Mouse (Mus musculus): ENCODE data around the gene Sub1. TPM values are rescaled to one million over a fixed set of nuclear protein-coding genes. Genes with fewer than 3 reads are reported as not detected.

Sub1 gene
- 614 and 655 TPM in 2 replicates for polyA plus RNA-seq (2015; fragmentation: Nextera tagmentation; extraction: Ambion mirVana)

GRCm38 (mm10) chr15:11996883-11997282 lies at the start of gene Sub1:
TSS of gene Sub1 (minus strand) at chr15:11996983.
- peak within 1 kb of the TSS; percentile 59 for H3K4me2 ChIP-seq (replicated peaks)
- H3K4me3 ChIP-seq (replicated peaks) = peak within 1 kb of the TSS; percentile 100
- H3K27ac ChIP-seq (replicated peaks) = peak within 1 kb of the TSS; percentile 89
- no peaks in the 10 kb centered on the region for H3K9me3 ChIP-seq (replicated peaks)
- no peaks in the 10 kb centered on the region for H3K27me3 ChIP-seq
- peaks cover 24% of the 10 kb centered on the region for H3K4me1 ChIP-seq
- H3K36me3 ChIP-seq = peaks cover 7% of the 10 kb centered on the region; the same call in 1 of the 2 replicates
- 92% methylated on average over 7 of the region's 7 CpGs for WGBS
- H3K9ac ChIP-seq = peak within 1 kb of the TSS; percentile 98
- ATAC-seq (ENCODE audit: insufficient number of reproducible peaks, low FRiP score, low TSS enrichment, low read depth) = no peak

DNA sequence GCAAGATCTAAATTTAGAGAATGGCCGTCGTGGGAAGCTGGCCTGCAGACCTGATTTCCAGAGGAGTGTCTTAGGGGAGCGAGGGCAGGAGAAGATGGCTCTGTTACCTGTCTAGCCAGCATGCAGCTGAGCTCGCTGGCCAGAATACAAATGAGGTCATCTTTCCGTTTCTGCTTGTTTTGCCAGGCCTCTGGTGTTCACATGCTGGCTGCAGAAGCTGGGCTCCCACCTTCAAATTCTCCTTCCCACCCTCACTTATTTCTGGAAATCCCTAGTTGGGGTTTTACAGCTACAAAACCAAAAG lies 43.6 kb upstream of the Sub1 start:
- Histone ChIP-seq H3K9ac (no peak overlapping the region), H3K4me2 (replicated peaks) (no peak overlapping the region), H3K27ac (replicated peaks) (peak overlapping the region; percentile 17), H3K4me1 (peaks cover 17% of the 10 kb centered on the region), H3K27me3 (no peaks in the 10 kb centered on the region), H3K4me3 (replicated peaks) (no peak overlapping the region), H3K9me3 (replicated peaks) (no peaks in the 10 kb centered on the region), H3K36me3 (no peaks in the 10 kb centered on the region)
- no peak; the same call in none of the 2 replicates for ATAC-seq (ENCODE audit: insufficient number of reproducible peaks, low FRiP score, low TSS enrichment, low read depth)
- WGBS = 36% methylated on average over 5 of the region's 5 CpGs

GRCm38 (mm10) chr15:12039671-12040406 lies 43.1 kb upstream of the Sub1 start:
- 25% methylated on average over 15 of the region's 15 CpGs for WGBS
- Histone ChIP-seq H3K4me3 (replicated peaks) (no peak overlapping the region), H3K4me1 (peaks cover 17% of the 10 kb centered on the region), H3K9ac (no peak overlapping the region), H3K27ac (replicated peaks) (peak overlapping the region; percentile 29), H3K36me3 (no peaks in the 10 kb centered on the region), H3K4me2 (replicated peaks) (0 out of 2 replicates have a peak overlapping the region, but pooled peaks have one; percentile 8), H3K27me3 (no peaks in the 10 kb centered on the region), H3K9me3 (replicated peaks) (no peaks in the 10 kb centered on the region)
- peak; percentile 63 for ATAC-seq (ENCODE audit: insufficient number of reproducible peaks, low FRiP score, low TSS enrichment, low read depth)

- 60% methylated on average over 10 of the region's 10 CpGs for WGBS
- peak overlapping the region; percentile 29 for H3K27ac ChIP-seq (replicated peaks)
- no peaks in the 10 kb centered on the region for H3K27me3 ChIP-seq
- ATAC-seq (ENCODE audit: insufficient number of reproducible peaks, low FRiP score, low TSS enrichment, low read depth) = no peak
- no peak overlapping the region for H3K9ac ChIP-seq
- no peaks in the 10 kb centered on the region for H3K9me3 ChIP-seq (replicated peaks)
- no peaks in the 10 kb centered on the region for H3K36me3 ChIP-seq
- H3K4me1 ChIP-seq = peaks cover 17% of the 10 kb centered on the region
- no peak overlapping the region for H3K4me3 ChIP-seq (replicated peaks)
- 0 out of 2 replicates have a peak overlapping the region, but pooled peaks have one; percentile 8 for H3K4me2 ChIP-seq (replicated peaks)
These were observed 42.5 kb upstream of the Sub1 start for GRCm38 (mm10) chr15:12039256-12039655.

- Histone ChIP-seq H3K4me2 (replicated peaks) (no peak overlapping the region), H3K4me1 (peaks cover 17% of the 10 kb centered on the region), H3K27me3 (no peaks in the 10 kb centered on the region), H3K9me3 (replicated peaks) (no peaks in the 10 kb centered on the region), H3K36me3 (no peaks in the 10 kb centered on the region), H3K27ac (replicated peaks) (no peak overlapping the region), H3K9ac (no peak overlapping the region), H3K4me3 (replicated peaks) (no peak overlapping the region)
- WGBS = 76% methylated on average over 10 of the region's 10 CpGs
- no peak for ATAC-seq (ENCODE audit: insufficient number of reproducible peaks, low FRiP score, low TSS enrichment, low read depth)
These were observed 41.3 kb upstream of the Sub1 start for GRCm38 (mm10) chr15:12037866-12038625.

DNA sequence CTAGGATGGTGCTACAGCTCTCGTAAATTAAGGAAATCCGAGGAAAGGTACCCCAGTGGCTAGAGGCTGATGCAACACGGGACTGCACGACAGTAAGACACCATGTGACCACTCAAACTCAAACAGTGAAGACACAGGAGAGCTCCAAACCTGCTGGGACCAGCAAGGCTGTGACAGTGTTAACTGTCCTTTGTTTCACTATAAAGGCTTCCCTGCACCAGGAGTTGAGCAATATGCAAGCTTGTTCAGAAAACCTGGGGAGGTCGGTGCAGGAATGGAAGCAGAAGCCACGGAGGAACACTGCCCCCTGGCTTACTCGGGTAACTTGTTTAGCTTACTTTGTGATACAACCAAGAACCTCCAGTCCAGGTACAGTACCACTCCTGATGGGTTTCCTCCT lies 40.4 kb upstream of the Sub1 start:
- no peaks in the 10 kb centered on the region for H3K9me3 ChIP-seq (replicated peaks)
- H3K27me3 ChIP-seq = no peaks in the 10 kb centered on the region
- no peak overlapping the region for H3K9ac ChIP-seq
- H3K4me1 ChIP-seq = peaks cover 17% of the 10 kb centered on the region
- no peaks in the 10 kb centered on the region for H3K36me3 ChIP-seq
- ATAC-seq (ENCODE audit: insufficient number of reproducible peaks, low FRiP score, low TSS enrichment, low read depth) = no peak
- H3K4me3 ChIP-seq (replicated peaks) = no peak overlapping the region
- H3K27ac ChIP-seq (replicated peaks) = no peak overlapping the region
- H3K4me2 ChIP-seq (replicated peaks) = no peak overlapping the region
- 57% methylated on average over 7 of the region's 7 CpGs for WGBS

DNA sequence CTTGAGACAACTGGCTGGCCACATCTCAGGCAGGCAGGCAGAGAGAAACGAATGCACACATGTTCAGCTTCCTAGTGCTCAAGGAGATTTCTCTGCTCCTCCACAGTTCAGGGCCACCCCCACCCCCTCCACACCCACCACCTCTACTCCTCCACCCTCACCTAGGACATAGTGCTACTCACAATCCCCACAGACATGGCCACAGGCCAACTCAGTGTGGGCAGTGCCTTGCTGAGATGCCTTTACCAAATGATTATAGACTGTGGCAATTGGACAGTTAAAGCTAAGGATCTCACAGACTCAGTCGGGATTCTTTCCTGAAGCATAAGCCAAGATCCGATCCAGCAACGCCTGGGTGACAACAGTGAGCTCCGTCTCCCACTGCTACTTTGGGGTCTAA lies 39.9 kb upstream of the Sub1 start:
- H3K4me3 ChIP-seq (replicated peaks) = no peak overlapping the region
- no peaks in the 10 kb centered on the region for H3K9me3 ChIP-seq (replicated peaks)
- 63% methylated on average over 5 of the region's 5 CpGs for WGBS
- no peaks in the 10 kb centered on the region for H3K36me3 ChIP-seq
- ATAC-seq (ENCODE audit: insufficient number of reproducible peaks, low FRiP score, low TSS enrichment, low read depth) = no peak
- no peak overlapping the region for H3K4me2 ChIP-seq (replicated peaks)
- no peaks in the 10 kb centered on the region for H3K27me3 ChIP-seq
- H3K9ac ChIP-seq = no peak overlapping the region
- peaks cover 17% of the 10 kb centered on the region for H3K4me1 ChIP-seq
- no peak overlapping the region for H3K27ac ChIP-seq (replicated peaks)

DNA sequence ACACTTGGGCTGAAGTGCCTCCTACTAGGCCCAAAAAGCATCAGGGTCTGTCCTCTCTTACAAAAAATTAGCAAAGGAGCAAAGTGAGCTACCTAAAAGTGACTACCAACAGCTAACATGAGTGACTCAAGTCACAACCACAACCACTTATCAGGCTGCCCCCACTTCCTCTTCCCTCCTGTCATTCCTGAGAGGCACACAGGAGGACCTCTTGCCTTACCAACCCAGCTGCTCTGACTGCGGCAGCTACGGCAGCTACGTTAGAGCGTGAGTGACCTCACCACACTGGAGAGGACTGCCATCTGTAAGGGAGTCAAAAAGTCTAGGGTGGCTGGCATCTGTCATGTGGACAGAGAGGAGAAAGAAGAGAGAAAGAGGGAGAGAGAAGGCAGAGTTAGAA lies 37.5 kb upstream of the Sub1 start:
- Histone ChIP-seq H3K9ac (no peak overlapping the region), H3K36me3 (no peaks in the 10 kb centered on the region), H3K27me3 (no peaks in the 10 kb centered on the region), H3K4me2 (replicated peaks) (no peak overlapping the region), H3K4me3 (replicated peaks) (no peak overlapping the region), H3K4me1 (peaks cover 3% of the 10 kb centered on the region), H3K9me3 (replicated peaks) (no peaks in the 10 kb centered on the region), H3K27ac (replicated peaks) (no peak overlapping the region)
- ATAC-seq (ENCODE audit: insufficient number of reproducible peaks, low FRiP score, low TSS enrichment, low read depth) = no peak
- 76% methylated on average over 4 of the region's 4 CpGs for WGBS

DNA sequence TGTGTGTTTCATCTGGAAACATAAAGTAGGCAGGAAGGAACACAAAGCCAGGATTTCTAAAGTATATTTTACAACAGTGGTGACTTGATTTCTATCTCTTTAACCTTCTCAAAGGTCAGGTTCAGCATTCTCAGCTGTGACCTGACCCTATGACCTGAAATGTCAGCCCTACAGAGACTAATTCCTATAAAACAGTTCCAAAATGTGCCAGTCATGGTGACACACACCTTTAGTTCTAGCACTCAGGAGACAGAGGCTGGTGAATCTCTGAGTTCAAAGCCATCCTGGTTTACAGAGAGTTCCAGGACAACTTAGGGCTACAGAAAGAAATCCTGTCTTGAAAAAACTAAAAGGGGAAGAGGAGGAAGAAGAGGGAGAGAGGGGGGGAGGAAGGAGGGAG lies 36.4 kb upstream of the Sub1 start:
- no peak for ATAC-seq (ENCODE audit: insufficient number of reproducible peaks, low FRiP score, low TSS enrichment, low read depth)
- no peak overlapping the region for H3K4me3 ChIP-seq (replicated peaks)
- no peaks in the 10 kb centered on the region for H3K36me3 ChIP-seq
- no peak overlapping the region for H3K27ac ChIP-seq (replicated peaks)
- no peak overlapping the region for H3K9ac ChIP-seq
- no peak overlapping the region for H3K4me2 ChIP-seq (replicated peaks)
- no peaks in the 10 kb centered on the region for H3K4me1 ChIP-seq
- H3K9me3 ChIP-seq (replicated peaks) = no peaks in the 10 kb centered on the region
- H3K27me3 ChIP-seq = no peaks in the 10 kb centered on the region

DNA sequence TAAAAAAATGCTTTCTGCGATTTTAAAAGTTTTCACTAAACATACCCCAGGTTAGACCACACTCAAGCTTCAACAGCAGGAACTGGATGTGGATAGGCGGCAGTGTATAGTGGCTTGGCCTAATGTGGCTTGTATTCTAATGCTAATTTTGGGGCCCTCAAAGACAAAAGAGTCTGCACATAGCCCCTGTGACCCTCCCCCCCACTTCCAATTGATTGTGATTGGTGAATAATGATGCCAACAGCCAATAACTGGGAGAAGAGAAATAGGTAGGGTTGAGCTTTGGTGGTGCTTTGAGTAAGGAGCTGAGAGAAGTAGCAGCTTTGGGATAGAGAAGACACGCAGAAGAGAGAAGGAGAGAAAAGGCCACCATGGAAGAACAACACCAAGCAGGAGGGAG lies 35.7 kb upstream of the Sub1 start:
- Histone ChIP-seq H3K4me2 (replicated peaks) (no peak overlapping the region), H3K9me3 (replicated peaks) (no peaks in the 10 kb centered on the region), H3K36me3 (no peaks in the 10 kb centered on the region), H3K4me1 (no peaks in the 10 kb centered on the region), H3K27ac (replicated peaks) (no peak overlapping the region), H3K27me3 (no peaks in the 10 kb centered on the region), H3K9ac (no peak overlapping the region), H3K4me3 (replicated peaks) (no peak overlapping the region)
- 92% methylated on average over 3 of the region's 3 CpGs for WGBS
- ATAC-seq (ENCODE audit: insufficient number of reproducible peaks, low FRiP score, low TSS enrichment, low read depth) = no peak

DNA sequence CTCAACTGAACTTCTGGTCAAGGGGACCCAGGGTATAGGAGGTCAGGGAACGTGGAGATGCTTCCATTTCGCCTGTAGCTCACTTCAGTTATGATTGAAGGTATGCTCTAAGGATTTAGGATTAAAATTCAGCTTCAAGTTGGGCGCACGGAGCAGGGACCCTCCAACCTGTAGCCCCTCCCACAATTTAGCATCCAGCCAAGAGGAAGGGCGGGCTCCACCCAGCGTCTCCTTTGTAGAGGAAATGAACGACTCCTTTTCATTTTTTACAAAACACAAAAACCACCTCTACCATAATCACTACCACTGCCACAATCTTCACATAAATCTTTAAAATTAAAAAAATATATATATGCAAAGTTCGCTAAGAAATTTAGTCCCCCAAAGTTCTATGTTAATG lies 35.1 kb upstream of the Sub1 start:
- H3K4me1 ChIP-seq = no peaks in the 10 kb centered on the region
- no peaks in the 10 kb centered on the region for H3K27me3 ChIP-seq
- H3K9ac ChIP-seq = no peak overlapping the region
- WGBS = 85% methylated on average over 8 of the region's 8 CpGs
- H3K27ac ChIP-seq (replicated peaks) = no peak overlapping the region
- no peaks in the 10 kb centered on the region for H3K36me3 ChIP-seq
- no peak overlapping the region for H3K4me3 ChIP-seq (replicated peaks)
- H3K9me3 ChIP-seq (replicated peaks) = no peaks in the 10 kb centered on the region
- ATAC-seq (ENCODE audit: insufficient number of reproducible peaks, low FRiP score, low TSS enrichment, low read depth) = no peak
- H3K4me2 ChIP-seq (replicated peaks) = no peak overlapping the region
